Mouse (Mus musculus) layer of hippocampus, adult 6 months (tissue): Measurements from ENCODE around the gene Hspa8. TPM values are rescaled to one million over a fixed set of nuclear protein-coding genes. Genes with fewer than 3 reads are reported as not detected.

ENCODE experiments used
- long read RNA-seq, 2 experiments: library from polyadenylated mRNA; unstranded; transcript quantifications; one replicate each; pipeline ENCODE4 v2.0.0; 2019 to 2020
- polyA plus RNA-seq: library from polyadenylated mRNA; unstranded; fragments of <200 nt; fragmentation: Nextera tagmentation; gene quantifications from 2 replicates; pipeline ENCODE4 v1.2.3, GENCODE M21; 2021

Gene Hspa8
- polyA plus RNA-seq, result 3,948 and 4,144 TPM in 2 replicates
- long read RNA-seq, experiment 1, transcript Hspa8-201 (9 exons, 2,394 nt), result major isoform, 9,797 of 10,824 reads
- long read RNA-seq, experiment 1, partial matches to known transcripts, result 941 of 10,824 reads
- long read RNA-seq, experiment 1, other reads (novel, unspliced or antisense), result 86 of 10,824 reads
- long read RNA-seq, experiment 2, transcript Hspa8-201 (9 exons, 2,394 nt), result major isoform, 37,762 of 38,388 reads
- long read RNA-seq, experiment 2, partial matches to known transcripts, result 392 of 38,388 reads
- long read RNA-seq, experiment 2, other reads (novel, unspliced or antisense), result 234 of 38,388 reads

GRCm38 (mm10) chr9:40800675-40801612, at the start of gene Hspa8:
Gene Hspa8 (plus strand): TSS chr9:40800984.

Other genes starting within 250 kb of the Hspa8 start
- gene Gm21915, start 130.4 kb upstream of the Hspa8 start, polyA plus RNA-seq, result not detected in 2 replicates
- gene Clmp, start 115.0 kb upstream of the Hspa8 start, polyA plus RNA-seq, result 2.8 and 3.0 TPM in 2 replicates
- gene Bsx, start 73.1 kb downstream of the Hspa8 start, polyA plus RNA-seq, result 0.06 and 0.09 TPM in 2 replicates
- 0.35 and 0.36 TPM in 2 replicates for gene Jhy, start 163.1 kb downstream of the Hspa8 start, polyA plus RNA-seq
- not detected in 2 replicates for gene Crtam, start 203.6 kb downstream of the Hspa8 start, polyA plus RNA-seq